Mouse (Mus musculus) right cerebral cortex, postnatal 36 days (tissue): ENCODE data around the gene Klhl21.

ENCODE experiments used
- DNase-seq, 2 experiments: peaks; one replicate each; pipeline ENCODE4 v3.0.0; 2022; ENCODE audit warnings: low spot score in 2 of 2, mixed read lengths in 1 of 2

Gene Klhl21

DNA sequence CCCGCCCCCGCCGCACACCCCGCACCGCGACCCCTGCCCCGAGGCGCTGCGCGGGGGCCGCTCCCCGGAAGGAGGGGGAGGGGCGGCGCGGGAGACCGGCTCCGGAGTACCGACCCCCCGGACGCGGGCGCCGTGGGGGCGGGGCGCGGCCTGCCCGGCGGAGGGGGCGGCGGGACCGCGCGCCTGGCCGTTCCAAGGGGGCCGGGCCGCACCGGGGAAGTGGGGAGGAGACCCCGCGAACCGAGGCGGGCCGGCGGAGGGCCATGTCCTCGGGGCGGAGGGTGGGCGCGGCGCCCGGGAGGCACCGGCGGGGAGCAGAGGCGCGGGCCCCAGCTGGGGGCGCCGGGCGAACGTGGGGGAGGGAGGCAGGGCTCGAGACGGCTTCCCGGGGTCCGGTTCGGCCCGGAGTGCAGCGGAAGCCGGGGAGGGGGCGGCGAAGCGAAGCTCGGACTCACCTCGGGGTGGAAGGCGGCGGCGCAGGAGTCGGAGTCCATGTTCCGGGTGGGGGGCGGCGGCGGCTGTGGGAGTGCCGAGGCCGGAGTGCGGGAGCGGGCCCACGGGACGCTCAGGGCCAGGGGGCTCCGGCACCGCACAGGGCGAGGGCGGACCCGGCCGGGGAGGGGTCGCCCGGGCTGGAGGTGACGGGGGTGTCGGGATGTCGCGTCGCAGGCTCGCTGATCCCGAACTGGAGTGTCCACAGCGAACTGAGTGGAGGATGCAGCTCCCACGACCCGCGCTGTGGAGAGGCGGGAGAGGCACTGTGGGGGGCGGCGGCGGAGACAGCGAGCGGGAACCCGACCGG is 13.0 kb upstream of the Klhl21 start:
- no peak for DNase-seq

DNA sequence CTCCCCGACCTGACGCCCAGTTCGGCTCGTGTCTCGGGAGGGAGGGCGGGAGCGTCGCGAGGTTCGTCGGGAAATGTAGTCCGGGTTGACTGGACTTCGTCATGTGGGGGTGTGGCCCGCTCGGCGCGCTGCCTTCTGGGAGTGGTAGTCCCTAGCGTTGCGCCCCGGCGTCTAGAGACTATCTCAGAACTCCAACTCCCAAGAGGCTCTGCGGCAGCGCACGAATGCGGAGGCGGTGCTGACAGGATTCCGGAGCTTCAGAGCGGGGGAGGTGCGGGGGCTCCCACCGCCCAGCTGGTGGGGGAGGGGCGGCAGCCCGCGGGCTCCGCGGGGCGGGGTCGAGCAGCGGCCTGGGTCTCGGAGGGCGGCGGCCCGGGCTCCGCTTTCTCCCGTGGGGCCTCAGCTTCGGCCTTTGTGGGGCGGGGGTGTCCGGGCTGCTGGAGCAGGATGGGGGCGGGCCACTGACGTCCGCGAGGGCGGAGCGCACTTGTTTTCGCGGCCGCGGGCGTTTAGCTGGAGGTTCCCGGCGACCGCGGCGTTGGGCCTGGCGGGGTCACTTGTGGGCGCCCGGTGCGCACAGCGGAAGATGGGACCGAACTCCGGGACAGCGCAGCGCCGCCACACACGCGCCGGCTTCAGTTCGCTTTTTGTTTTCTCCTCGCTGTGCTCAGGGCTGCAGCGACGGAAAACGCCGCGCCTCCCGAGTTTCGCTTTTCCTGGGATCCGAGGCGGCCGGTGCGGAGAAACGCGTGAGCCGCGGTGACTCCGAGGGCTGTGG is 12.2 kb upstream of the Klhl21 start, which contains the start of gene Phf13:
TSS of gene Phf13 (minus strand) at position 86 of the 778 bp plus-strand sequence.
- DNase-seq, result peak; percentile 99

DNA sequence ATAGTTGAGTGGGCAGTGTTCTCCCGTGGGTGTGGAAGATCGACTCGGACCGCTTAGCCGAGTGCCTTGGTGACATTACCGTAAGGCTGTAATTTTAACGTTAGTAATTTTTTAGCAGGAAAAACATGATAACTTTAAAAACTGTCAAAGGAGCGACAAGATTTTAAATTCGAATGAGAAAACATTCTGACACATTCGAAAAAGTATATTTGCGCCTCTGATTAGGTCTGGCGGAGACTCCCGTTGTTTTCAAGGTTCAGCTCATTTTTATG is 11.7 kb upstream of the Klhl21 start:
- DNase-seq, result no peak

DNA sequence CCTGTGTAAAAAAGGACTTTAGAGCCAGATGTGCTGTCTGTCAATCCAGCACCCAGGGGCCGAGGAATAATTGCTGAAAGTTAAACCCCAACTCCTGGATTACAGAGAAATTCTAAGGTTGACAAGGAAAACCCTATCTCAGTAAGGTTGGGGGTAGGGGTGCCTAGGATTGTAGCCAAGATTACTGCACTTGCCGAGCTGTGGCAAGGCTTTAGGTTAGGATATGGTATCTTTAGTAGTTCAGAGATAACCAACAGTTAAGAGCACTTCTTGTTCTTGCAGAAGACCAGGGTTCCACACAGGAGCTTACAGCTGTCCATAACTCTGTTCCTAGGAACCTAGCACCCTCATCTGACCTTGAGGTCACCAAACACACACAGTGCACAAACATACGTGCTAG is 10.9 kb upstream of the Klhl21 start:
- no peak for DNase-seq

DNA sequence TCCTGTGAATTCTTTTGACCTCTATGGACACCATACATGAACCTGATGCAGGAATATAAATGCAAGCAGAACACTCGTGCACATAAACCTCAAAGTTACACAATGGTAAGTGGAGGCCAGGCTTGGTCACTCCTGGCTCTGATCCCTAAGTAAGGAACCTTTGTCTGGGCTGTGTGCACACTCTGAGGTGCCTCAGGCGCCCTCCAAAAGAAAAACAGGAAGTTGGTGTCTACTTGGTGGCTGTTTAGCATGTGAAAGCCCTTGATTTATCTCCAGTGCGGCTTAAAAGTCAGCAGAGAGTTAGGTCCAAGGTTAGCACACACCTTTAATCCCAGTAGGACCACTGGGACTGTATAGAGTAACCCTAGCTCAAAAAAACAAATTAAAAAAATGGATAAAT is 9.1 kb upstream of the Klhl21 start:
- no peak for DNase-seq

DNA sequence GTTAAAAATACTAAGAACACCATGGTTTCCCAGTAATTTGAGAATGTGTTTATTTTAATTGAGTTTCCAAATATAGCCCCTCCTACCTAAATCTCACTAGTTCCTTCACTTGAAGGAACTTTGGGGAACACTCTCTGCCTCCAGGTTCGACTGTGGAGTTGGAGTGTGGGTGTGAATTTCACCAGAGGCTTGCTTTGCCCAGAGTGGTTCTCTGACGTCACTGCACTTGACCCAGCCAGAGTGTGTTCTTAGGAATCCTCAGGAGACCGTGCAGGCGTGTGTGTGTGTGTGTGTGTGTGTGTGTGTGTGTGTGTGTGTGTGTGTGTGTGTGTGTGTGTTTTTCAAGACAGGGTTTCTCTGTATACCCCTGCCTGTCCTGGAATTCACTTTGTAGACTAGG is 7.7 kb upstream of the Klhl21 start:
- DNase-seq, result peak in 1 of 2 experiments; percentile 62

DNA sequence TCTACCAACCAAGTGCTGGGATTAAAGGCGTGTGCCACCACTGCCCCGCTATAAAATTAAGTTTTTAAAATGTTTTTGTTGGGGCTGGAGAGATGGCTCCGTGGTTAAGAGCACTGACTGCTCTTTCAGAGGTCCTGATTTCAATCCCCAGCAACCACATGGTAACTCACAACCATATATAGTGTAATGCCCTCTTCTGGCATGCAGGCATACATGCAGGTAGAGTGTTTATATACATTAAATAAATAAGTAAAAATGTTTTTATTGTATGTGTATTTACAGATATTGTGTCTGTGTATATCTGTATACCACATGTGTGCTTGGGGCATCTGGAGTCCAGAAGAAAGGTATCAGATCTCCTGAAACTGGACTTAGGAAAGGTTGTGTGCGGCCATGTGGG is 7.3 kb upstream of the Klhl21 start:
- DNase-seq, result no peak

DNA sequence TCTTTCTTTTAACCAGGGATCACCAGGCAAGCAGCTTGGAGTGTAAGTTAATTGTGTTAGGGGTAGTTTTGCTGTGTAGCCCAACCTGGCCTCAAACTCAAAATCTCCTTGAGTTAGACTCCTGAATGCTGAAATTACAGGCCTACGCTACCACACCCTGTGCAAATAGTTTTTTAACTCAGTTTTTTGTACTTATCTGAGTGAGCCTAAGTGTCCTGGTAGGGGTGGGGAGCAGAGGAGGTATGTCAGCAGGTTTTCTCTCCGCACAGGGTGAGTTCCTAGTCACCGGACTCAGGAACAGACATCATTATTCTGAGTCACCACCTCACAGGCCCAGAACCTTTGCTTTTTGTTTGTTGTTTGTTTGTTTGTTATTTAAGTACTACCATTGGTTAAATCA is 6.5 kb upstream of the Klhl21 start:
- DNase-seq, result no peak

DNA sequence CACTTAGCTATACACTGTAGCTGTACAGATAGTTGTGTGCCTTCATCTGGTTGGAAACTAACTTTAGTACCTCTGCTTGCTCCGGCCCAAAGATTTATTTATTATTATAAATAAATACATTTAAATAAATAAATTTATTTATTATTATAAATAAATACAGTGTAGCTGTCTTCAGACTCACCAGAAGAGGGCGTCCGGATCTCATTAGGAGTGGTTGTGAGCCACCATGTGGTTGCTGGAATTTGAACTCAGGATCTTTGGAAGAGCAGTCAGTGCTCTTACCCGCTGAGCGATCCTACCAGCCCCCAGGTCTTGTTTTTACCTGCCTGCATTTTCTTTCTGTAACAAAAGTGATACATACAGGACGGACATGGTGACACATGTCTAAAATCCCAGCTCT is 2.5 kb upstream of the Klhl21 start:
- no peak for DNase-seq

DNA sequence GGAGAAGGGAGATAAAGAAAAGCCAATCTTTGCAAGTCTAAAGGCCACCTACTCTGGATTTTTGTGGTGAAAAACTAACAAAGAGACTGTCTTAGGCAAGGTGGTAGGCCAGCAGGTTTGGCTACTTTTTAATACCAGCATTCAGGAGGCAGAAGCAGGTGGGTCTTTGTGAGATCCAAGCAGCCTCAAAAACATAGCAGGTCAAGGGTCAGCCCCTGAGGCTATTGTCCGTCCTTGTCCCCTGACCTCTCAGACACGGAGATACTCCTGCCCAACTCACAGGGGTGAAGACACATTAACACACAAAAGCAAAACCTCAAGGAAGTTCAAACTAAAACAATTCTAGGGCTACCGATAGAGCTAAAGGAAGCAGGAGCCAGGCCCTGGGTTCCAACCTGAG is 1.8 kb upstream of the Klhl21 start:
- DNase-seq, result no peak

DNA sequence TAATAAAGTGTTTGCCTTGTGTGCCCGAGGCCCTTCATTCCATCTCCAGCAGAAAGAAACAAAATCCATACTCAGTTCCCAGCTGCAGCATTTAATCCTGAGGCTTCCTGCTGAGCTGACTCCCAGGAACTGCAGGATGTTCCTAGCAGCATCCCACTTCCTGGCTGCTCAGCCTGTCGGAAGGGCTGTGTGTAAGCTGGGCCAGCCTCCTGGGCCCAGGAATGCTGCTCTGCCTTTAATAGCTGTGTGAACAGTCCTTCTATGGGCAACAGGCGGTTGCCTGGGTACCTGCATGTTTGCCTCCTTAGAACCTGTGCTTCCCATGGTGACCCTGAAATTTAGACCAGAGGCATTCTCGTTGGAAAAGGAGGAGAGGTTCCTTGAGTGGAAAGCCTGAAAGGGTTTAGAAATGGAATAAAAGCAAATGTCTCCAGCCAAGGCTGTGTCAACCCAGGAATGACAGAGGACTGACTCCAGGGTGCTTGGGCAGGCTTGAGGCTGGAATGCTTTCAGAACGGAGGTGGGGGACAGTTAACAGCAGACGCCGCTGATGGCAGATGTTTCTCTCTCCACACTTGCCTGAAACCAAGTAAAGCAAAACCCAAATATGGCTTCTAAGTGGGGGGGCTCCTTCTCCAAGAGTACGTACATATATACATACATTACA is 989 bp upstream of the Klhl21 start:
- DNase-seq, result no peak

DNA sequence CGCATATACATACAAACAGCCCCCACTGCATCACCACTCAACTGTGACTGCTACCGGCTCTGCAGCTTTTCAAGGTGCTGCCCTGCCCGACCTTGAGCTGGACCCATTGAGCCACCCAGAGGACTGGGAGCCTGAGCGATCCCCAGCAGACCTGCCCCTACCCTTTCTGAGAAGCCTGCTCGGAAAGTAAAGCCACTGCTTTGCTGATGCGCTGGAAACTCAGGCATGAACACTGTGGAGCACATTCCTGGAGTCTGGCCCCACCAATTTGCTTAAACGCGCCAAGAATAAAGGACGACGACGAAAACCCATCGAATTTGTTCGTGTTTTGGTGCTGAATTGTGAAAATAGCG is 479 bp upstream of the Klhl21 start:
- DNase-seq, result no peak

DNA sequence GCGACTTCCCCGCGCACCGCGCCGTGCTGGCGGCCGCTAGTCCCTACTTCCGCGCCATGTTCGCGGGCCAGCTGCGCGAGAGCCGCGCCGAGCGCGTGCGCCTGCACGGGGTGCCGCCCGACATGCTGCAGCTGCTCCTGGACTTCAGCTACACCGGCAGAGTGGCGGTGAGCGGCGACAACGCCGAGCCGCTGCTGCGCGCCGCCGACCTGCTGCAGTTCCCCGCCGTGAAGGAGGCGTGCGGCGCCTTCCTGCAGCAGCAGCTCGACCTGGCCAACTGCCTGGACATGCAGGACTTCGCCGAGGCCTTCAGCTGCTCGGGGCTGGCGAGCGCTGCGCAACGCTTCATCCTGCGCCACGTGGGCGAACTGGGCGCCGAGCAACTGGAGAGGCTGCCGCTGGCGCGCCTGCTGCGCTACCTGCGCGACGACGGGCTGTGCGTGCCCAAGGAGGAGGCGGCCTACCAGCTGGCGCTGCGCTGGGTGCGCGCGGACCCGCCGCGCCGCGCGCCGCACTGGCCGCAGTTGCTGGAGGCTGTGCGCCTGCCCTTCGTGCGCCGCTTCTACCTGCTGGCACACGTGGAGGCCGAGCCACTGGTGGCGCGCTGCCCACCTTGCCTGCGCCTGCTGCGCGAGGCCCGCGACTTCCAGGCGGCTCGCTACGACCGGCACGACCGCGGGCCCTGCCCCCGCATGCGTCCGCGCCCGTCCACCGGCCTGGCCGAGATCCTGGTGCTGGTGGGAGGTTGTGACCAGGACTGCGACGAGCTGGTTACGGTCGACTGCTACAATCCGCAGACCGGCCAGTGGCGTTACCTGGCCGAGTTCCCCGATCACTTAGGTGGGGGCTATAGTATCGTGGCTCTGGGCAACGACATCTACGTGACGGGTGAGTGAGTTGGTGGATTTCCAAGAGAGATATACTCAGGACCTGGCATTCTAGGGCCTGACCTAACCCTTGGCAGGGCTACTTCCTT is 761 bp downstream of the Klhl21 start:
- peak; percentile 76 to 82 for DNase-seq

DNA sequence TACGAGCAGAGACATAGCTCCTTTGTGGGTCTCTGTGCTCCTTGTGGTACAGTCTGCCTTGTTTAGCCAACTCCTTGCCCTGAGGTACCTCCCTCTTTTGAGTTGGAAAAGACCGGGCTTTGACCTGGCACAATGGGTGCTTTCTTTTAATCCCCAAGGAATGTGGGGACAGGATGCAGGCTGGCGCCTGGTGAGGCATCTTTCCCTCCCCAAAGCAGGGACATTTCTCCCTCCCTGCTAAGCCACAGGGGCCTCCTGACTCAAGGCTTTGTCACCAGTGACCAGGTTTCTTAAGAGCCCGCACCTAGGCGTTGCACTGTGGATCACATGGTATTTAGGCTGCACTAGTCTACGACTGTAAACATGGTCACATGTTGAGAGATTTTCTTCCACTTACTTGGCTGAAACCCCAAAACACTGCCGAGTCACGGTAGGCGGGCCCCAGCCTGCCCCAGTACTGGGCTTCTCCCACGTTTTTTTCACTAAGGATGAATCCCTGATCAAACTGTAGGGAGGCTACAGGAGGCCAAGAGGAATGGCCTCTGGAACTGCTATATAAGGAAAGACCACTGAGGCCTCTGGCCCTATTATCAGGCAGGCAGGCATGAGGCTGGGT is 1.6 kb downstream of the Klhl21 start:
- no peak for DNase-seq

DNA sequence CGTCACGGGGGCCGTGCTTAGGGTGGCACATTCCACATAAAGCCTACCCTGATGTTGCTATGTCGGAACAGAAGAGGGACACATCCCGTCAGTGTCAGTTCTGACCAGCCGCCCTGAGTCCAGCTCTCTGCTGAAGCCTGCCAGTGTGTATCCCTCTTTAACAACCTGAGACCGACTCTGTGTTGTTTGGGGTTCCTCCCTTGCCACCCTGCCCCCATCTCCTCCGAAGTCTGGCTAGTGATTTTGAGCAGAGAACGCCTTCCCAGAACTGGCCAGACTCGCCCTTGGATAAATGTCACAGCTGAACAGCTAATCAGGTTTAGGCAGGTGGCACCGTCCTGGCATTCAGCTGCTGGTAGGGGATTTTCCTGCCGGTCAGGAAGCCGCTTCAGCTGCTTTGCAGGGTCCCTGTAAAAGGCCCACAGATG is 2.1 kb downstream of the Klhl21 start:
- DNase-seq, result no peak

DNA sequence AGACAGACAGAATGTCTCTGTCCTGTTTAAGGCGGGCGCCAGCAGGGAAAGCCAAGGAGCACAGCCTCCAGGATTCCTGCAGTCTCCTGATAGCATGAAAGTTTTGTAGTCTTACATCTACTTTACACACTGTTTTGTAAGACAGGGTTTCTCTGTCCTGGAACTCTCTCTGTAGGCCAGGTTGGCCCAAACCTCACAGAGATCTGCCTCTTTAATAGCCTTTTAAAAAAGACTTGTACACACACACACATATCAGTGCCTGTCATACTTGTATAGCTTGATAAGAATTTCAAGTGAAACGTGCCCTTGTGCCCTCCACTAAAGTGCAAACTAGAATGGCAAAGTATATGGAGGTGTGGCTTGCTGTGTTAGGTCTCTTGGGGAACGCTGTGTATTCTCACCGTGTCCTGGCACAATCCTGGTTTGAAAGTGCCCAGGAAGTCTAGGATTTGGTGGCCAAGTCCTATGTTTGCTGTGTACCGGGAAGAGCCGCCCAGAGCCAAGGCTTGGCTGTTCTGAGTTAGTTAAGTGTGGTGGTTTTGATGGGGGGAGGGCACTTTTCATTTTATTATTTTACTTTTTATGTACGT is 2.7 kb downstream of the Klhl21 start:
- DNase-seq, result no peak

DNA sequence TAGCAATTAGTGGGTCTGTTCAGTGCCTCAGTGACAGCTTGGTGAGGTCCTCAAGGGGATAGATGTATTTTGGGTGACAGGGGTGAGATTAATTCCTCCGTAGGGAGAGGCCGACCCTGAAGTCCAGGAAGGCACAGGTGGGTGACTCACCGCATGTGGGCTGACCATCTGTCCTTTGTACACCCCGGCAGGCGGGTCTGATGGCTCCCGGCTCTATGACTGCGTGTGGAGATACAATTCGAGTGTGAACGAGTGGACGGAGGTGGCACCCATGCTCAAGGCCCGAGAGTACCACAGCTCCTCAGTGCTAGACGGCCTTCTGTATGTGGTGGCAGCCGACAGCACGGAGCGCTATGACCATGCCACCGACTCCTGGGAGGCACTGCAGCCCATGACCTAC is 3.5 kb downstream of the Klhl21 start:
- no peak for DNase-seq

DNA sequence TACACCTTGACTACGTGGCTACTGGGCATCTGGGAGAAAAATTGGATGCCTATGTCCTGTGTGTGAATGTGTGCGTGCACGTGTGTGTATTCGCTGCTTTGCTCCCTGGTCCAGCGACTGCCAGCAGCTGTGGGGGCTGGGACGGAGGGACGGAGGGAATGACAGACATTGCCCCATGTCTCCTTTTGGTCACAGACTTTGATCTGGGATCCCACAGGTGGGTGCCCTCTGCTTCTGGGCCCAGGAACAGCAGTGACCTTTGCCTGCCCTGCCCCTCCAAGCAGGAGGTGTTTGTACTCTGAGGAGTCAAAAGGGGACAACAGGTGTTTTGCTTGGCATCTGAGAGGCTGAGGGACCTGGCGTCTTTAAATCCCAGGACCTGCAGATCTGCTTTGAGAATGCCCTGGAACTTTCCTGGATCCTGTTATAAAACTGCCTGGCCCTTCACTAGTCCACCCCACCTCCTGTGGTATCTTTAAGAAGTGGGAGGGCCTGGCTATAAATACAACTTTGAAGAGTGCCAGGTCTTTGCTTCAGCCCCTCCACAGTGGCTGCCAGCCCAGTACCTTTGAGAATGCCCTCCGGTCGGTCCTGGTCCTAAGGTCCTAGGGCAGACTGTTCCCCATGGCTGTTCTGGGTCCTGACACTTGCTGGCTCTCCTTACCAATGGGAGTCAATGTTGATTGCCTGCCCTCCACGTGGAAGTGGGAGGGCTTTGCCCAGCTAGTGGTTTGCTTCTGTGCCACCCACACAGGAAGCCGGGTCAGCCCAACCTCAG is 4.6 kb downstream of the Klhl21 start:
- no peak for DNase-seq

DNA sequence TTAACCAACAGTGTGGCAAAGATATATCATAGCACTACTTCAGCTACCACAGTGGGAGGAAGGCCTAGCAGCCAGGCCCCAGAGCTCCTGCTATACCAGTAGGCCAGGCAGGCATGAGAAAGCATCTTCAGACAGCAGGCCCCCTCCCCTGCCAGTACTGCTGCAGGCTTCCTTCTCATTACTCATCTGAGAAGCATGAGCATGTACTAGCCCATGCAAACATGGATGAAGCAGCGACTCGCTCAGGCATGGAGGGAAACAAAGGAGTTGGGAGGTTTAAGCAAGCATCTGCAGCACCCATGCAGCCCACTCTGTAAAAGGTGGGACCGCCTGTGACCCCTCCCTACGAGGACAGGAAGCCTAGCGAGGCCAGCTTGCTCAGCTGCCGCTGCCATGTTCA is 10.5 kb downstream of the Klhl21 start:
- DNase-seq, result no peak

DNA sequence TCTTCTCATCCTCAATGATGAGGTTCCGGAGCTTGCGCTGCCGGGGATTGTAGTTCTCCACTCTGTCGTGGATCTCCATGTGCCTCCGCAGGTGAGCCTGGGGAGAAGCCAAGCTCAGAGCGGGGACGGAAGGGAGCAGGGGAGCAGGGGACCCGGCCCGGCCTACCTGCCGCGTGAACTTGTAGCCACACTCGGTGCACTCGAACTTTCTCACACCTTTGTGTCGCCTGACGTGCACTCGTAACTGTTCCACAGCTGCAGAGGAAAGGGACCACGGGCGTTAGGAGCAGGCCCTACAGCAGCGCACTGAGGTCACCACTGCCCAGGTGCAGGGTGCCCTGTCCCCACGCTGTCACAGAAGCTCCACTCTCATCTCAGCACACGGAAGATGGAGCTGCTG is 11.4 kb downstream of the Klhl21 start:
- DNase-seq, result no peak
